Mouse (Mus musculus) spleen, adult 2 months (tissue): ENCODE measurements around the gene Sptbn2.

Source experiments
- CTCF ChIP-seq: fragments of 200-500 bp; IDR thresholded peaks from 2 replicates; pipeline ENCODE4 v1.5.1; 2011; ENCODE audit warnings: mild to moderate bottlenecking, inconsistent platforms; ENCODE audit not compliant: insufficient read depth, insufficient read length, insufficient replicate concordance; ENCODE audit errors: extremely low read depth
- POLR2A ChIP-seq: fragments of 200-500 bp; IDR thresholded peaks from 2 replicates; pipeline ENCODE4 v1.6.1; 2011; ENCODE audit warnings: low read depth, low read length, inconsistent platforms

DNA sequence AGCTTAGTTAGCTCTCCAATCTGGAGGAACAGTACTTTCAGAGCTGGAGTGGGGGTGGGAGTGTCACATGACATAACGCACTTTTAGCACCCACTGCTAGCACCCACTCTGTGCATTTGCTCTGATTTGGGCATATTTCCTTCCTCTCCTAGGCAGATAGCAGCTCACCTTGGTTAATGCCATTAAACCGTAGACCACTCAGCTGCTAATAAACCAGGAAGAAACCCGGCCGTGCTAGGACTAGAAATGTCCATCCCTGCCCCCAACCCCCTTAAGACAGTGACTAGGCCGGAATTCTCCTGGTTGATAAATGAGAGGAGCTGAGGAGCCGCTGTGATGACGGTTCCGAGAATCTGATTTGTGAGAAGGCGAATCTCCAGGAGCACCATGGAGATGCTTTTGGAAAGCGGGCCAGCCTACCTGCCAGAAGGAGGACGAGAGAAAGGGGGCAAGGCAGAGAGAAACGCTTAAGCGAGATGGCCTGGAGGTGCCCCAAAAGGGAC, at the start of gene Sptbn2:
- no peak for TF ChIP-seq POLR2A
- no peak for TF ChIP-seq CTCF
